Mouse (Mus musculus): Measurements from ENCODE around the gene 1700013F07Rik. TPM values are rescaled to one million over a fixed set of nuclear protein-coding genes. Genes with fewer than 3 reads are reported as not detected.
A peak's percentile ranks its signal among the peaks of the same experiment; 100 is the strongest.

1700013F07Rik gene
- total RNA-seq, 2 experiments from 2014 or later, result 1.4 to 1.8 TPM

GRCm38 (mm10) chr3:108590786-108591529, 57.0 kb downstream of the 1700013F07Rik start, which contains the start of gene Wdr47:
Gene Wdr47, plus strand, starts transcription at chr3:108591279.
- intact Hi-C loops (cut with DNase I), result no loop called here
- DNase-seq (ENCODE audit: low spot score in 2 of 2), result peak; percentile 96 to 97

- no peak for DNase-seq (ENCODE audit: low spot score in 2 of 2)
- intact Hi-C loops (cut with DNase I), result no loop called here
These were observed 57.9 kb downstream of the 1700013F07Rik start for GRCm38 (mm10) chr3:108591530-108592522.

Small RNAs within 50 kb of the gene (microRNA-seq; reads per million reads assigned to microRNA genes)
- gene Gm22860, result 0 reads per million in 2 experiments

Other genes starting within 250 kb of the 1700013F07Rik start
- under 1 TPM in 1 of 2 experiments, not detected in 1; 0.55 TPM for gene Mybphl, start 169.2 kb upstream of the 1700013F07Rik start, total RNA-seq (2021)
- 10 to 100 TPM; 14.7 to 15.8 TPM for gene Psrc1, start 150.3 kb upstream of the 1700013F07Rik start, total RNA-seq (2021)
- 100 to 1,000 TPM; 182 to 194 TPM for gene Celsr2, start 118.6 kb upstream of the 1700013F07Rik start, total RNA-seq (2021)
- 100 to 1,000 TPM; 198 to 206 TPM for gene Sars, start 88.9 kb upstream of the 1700013F07Rik start, total RNA-seq (2021)
- 10 to 100 TPM; 26.9 to 31.9 TPM for gene 5330417C22Rik, start 2.4 kb downstream of the 1700013F07Rik start, total RNA-seq (2021)
- gene Tmem167b, start 28.3 kb downstream of the 1700013F07Rik start, total RNA-seq (2021), result 10 to 100 TPM; 36.3 to 39.0 TPM
- gene Taf13, start 37.5 kb downstream of the 1700013F07Rik start, total RNA-seq (2021), result 10 to 100 TPM; 30.2 to 36.0 TPM
- gene Wdr47, start 57.1 kb downstream of the 1700013F07Rik start, total RNA-seq (2021), result 100 to 1,000 TPM; 131 to 147 TPM
- 10 to 100 TPM; 23.4 to 23.5 TPM for gene Clcc1, start 119.8 kb downstream of the 1700013F07Rik start, total RNA-seq (2021)
- 10 to 100 TPM; 18.0 TPM for gene Gpsm2, start 188.2 kb downstream of the 1700013F07Rik start, total RNA-seq (2021)
- gene Aknad1, start 205.5 kb downstream of the 1700013F07Rik start, total RNA-seq (2021), result under 1 TPM in 1 of 2 experiments, not detected in 1; 0.09 TPM